Mouse (Mus musculus): ENCODE data around the gene Pld4. TPM values are rescaled to one million over a fixed set of nuclear protein-coding genes. Genes with fewer than 3 reads are reported as not detected.

The Pld4 gene
- polyA plus RNA-seq, 1 experiment from 2014 or later = 6.4 TPM

DNA sequence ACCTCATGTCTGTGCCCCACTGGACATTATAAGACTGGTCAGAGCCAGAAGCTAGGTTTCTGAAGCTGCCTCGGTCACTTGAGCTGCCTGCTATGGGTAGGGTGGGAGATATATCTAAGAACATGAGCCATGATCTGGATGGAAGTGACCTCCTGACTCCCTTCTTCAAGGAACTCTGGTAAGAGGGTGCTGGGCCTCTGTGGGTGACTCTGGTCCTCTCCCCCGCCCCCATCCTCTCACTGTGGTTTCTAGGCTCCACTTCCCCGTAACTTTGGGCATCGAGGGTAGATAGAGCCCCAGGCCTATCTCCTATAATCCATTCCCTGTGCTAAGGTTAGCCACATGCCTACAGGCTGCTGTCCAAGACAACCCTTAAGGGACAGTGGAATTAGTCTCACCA, 956 bp downstream of the Pld4 start:
- Histone ChIP-seq H3K27ac (no peak overlapping the region), H3K4me1 (replicated peaks) (no peaks in the 10 kb centered on the region), H3K4me3 (no peak overlapping the region), H3K27me3 (peaks cover 3% of the 10 kb centered on the region; the same call in 1 of the 2 replicates), H3K36me3 (no peaks in the 10 kb centered on the region), H3K4me2 (no peak overlapping the region), H3K9me3 (no peaks in the 10 kb centered on the region), H3K9ac (no peak overlapping the region)
- WGBS = 87% methylated on average over 4 of the region's 4 CpGs
- ATAC-seq (ENCODE audit: low FRiP score) = no peak

DNA sequence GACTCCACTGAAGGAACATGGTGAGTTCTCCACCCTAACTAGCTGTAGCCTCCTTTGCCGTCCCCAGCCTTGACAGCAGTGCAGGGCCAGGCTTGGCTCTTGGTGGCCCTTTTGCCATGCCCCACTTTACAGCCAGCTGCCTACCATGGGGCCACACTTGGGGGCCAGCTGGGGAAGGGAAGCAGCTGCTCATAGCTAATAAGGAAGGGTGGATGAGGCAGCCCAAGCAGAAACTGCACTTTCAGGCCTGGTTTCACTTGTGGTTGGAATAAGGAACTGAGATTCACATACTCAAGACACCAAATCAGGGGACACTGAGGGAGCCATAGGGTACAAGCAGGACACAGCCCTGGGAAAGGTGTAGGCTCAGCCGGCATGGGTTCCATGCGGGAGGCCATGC, 1.6 kb downstream of the Pld4 start:
- no peaks in the 10 kb centered on the region for H3K9me3 ChIP-seq
- H3K9ac ChIP-seq = no peak overlapping the region
- H3K4me2 ChIP-seq = no peak overlapping the region
- H3K27ac ChIP-seq = no peak overlapping the region
- no peaks in the 10 kb centered on the region for H3K36me3 ChIP-seq
- WGBS = 87% methylated on average over 3 of the region's 3 CpGs
- H3K4me1 ChIP-seq (replicated peaks) = no peaks in the 10 kb centered on the region
- H3K4me3 ChIP-seq = no peak overlapping the region
- no peak for ATAC-seq (ENCODE audit: low FRiP score)
- peaks cover 3% of the 10 kb centered on the region; the same call in 1 of the 2 replicates for H3K27me3 ChIP-seq

DNA sequence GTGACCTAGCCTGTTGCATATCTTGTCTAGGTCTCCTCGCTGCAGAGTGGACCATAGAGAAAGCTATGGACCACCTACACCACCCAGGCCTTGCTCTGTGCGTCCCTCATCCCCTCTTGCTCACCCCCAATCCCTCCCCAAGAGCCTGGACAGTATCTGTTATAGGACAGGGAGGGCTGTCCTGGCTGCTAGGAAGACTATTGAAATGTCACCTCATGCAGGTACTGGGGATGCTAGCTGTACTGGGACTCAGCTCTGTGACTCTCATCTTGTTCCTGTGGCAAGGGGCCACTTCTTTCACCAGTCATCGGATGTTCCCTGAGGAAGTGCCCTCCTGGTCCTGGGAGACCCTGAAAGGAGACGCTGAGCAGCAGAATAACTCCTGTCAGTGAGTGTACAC, 2.7 kb downstream of the Pld4 start:
- no peaks in the 10 kb centered on the region for H3K4me1 ChIP-seq (replicated peaks)
- no peaks in the 10 kb centered on the region for H3K9me3 ChIP-seq
- H3K9ac ChIP-seq = no peak overlapping the region
- no peak overlapping the region for H3K4me2 ChIP-seq
- H3K4me3 ChIP-seq = no peak overlapping the region
- no peak for ATAC-seq (ENCODE audit: low FRiP score)
- WGBS = 85% methylated on average over 4 of the region's 4 CpGs
- no peak overlapping the region for H3K27ac ChIP-seq
- no peaks in the 10 kb centered on the region for H3K27me3 ChIP-seq
- no peaks in the 10 kb centered on the region for H3K36me3 ChIP-seq

DNA sequence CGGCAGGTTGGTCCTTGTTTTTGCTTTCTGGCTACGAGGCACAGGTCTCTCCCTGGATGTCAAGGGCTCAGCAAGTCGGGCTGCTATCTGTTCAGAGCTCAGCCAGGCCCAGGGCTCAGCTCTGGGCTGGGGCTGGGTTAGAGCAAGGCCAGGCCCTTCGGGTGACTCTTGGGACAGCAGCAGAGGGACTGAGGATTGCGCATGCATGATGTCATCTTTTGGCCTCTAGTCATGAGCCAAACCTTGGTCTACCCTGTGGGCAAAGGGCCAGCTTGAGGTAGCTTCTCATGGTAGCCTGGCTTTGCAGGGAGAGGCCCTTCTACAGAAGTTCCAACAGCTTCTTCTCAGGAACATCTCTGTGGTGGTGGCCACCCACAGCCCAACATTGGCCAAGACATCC, 3.7 kb downstream of the Pld4 start:
- H3K27me3 ChIP-seq = no peaks in the 10 kb centered on the region
- WGBS = 86% methylated on average over 5 of the region's 5 CpGs
- no peaks in the 10 kb centered on the region for H3K4me1 ChIP-seq (replicated peaks)
- ATAC-seq (ENCODE audit: low FRiP score) = no peak
- no peak overlapping the region for H3K27ac ChIP-seq
- no peak overlapping the region for H3K4me2 ChIP-seq
- no peaks in the 10 kb centered on the region for H3K36me3 ChIP-seq
- no peaks in the 10 kb centered on the region for H3K9me3 ChIP-seq
- H3K9ac ChIP-seq = no peak overlapping the region
- no peak overlapping the region for H3K4me3 ChIP-seq

DNA sequence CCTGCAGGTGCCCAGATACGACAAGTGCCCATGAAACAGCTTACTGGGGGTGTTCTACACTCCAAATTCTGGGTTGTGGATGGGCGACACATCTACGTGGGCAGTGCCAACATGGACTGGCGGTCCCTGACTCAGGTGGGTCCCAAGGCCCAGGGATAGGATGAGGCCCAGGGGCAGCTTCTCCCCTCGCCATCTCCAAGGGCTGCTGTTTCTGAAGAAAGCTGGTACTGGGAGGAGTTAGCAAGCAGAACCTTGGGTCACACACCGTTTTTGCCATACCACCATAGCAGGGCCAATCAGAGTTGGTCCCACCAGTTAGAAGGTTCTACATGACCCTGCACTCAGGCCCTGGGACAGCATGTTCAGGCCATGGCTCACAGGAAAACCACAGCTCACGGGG, 4.5 kb downstream of the Pld4 start:
- H3K4me1 ChIP-seq (replicated peaks) = no peaks in the 10 kb centered on the region
- H3K9ac ChIP-seq = no peak overlapping the region
- no peak for ATAC-seq (ENCODE audit: low FRiP score)
- no peaks in the 10 kb centered on the region for H3K27me3 ChIP-seq
- whole genome bisulfite sequencing = 94% methylated on average over 7 of the region's 7 CpGs
- H3K9me3 ChIP-seq = no peaks in the 10 kb centered on the region
- no peak overlapping the region for H3K4me2 ChIP-seq
- H3K4me3 ChIP-seq = no peak overlapping the region
- H3K27ac ChIP-seq = no peak overlapping the region
- no peaks in the 10 kb centered on the region for H3K36me3 ChIP-seq

DNA sequence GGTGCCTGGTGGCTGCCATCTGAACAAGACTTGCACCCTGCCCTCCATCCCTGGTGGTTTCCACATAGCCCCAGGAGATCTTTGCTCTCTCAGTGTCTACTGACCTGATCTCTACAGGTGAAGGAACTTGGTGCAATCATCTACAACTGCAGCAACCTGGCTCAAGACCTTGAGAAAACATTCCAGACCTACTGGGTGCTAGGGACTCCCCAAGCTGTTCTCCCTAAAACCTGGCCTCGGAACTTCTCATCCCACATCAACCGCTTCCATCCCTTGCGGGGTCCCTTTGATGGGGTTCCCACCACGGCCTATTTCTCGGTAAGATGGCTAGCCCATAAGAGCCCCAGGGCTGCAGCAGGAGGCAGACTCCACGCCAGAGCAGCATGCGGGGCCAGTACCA, 6.1 kb downstream of the Pld4 start:
- H3K36me3 ChIP-seq = no peaks in the 10 kb centered on the region
- H3K27ac ChIP-seq = no peak overlapping the region
- no peaks in the 10 kb centered on the region for H3K9me3 ChIP-seq
- no peaks in the 10 kb centered on the region for H3K4me1 ChIP-seq (replicated peaks)
- no peak for ATAC-seq (ENCODE audit: low FRiP score)
- 93% methylated on average over 7 of the region's 7 CpGs for WGBS
- no peaks in the 10 kb centered on the region for H3K27me3 ChIP-seq
- no peak overlapping the region for H3K9ac ChIP-seq
- H3K4me2 ChIP-seq = no peak overlapping the region
- H3K4me3 ChIP-seq = no peak overlapping the region

DNA sequence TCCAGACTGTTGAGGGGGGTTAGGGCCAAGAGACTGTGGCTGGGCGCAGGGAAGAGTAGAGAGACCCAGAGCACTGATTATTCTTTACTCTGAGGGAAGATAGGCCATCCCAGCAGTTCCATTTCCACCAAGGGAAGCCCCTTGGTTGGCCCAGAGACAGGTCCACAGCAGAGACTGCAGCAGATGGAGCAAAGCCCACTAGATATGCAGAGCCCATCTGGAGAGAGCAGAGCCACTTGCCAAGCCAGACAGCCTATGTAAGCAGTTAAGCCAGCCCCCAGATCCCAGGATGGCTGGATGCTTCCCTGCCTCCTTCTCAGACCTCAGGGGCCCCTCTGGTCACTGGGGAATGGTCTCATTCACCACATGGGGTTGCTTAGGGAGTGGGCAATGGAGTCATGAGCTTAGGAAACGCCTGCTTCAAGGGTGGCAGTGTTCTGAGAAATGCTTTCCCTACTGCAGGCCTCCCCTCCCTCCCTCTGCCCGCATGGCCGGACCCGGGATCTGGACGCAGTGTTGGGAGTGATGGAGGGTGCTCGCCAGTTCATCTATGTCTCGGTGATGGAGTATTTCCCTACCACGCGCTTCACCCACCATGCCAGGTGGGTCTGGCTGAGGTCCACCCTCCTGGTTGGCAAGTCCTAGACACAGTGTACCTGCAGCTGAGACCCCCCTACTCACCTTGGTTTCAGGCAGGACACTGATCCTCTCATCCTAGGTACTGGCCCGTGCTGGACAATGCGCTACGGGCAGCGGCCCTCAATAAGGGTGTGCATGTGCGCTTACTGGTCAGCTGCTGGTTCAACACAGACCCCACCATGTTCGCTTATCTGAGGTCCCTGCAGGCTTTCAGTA, 6.8 kb downstream of the Pld4 start:
- Histone ChIP-seq H3K36me3 (no peaks in the 10 kb centered on the region), H3K4me1 (replicated peaks) (no peaks in the 10 kb centered on the region), H3K4me3 (no peak overlapping the region), H3K27me3 (no peaks in the 10 kb centered on the region), H3K9ac (no peak overlapping the region), H3K4me2 (no peak overlapping the region), H3K27ac (no peak overlapping the region), H3K9me3 (no peaks in the 10 kb centered on the region)
- WGBS = 90% methylated on average over 16 of the region's 16 CpGs
- ATAC-seq (ENCODE audit: low FRiP score) = no peak

DNA sequence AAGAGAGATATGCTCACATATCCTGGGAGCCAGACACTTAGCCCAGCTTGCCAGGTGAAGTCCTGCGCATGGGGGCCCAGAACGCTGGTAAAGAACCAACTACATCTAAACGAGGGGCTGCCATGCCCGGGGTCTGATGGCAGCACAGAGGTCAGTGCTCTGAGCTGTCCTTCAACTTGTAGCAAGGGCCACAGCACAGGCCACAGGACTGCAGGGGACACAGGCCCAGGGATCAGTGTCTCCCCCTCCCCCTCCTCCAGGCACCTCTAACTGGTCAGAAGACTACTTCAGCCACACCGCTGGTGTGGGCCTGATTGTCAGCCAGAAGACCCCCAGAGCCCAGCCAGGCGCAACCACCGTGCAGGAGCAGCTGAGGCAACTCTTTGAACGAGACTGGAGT, 7.7 kb downstream of the Pld4 start:
- H3K27me3 ChIP-seq = no peaks in the 10 kb centered on the region
- no peak for ATAC-seq (ENCODE audit: low FRiP score)

DNA sequence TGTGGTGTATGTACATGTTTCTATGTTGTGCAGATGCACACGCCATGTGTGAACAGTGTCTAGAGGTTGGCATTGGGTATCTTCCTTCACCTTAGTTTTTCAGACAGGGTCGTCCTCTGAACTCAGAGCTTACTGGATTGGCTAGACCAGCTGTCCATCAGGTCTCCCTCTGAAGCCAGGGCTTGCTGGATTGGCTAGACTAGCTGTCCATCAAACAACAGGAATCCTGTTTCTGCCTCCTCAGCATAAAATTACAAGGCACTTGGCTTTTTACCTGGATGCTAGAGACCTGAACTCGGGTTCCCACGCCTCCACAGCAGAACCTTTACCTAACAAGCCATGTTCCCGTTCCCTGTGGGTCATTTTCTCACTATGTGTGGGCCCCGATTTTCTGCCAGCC, 8.6 kb downstream of the Pld4 start:
- no peak overlapping the region for H3K9ac ChIP-seq
- H3K27me3 ChIP-seq = no peaks in the 10 kb centered on the region
- no peak overlapping the region for H3K4me2 ChIP-seq
- no peaks in the 10 kb centered on the region for H3K9me3 ChIP-seq
- WGBS = 83% methylated on average over 6 of the region's 6 CpGs
- H3K27ac ChIP-seq = no peak overlapping the region
- no peak overlapping the region for H3K4me3 ChIP-seq
- ATAC-seq (ENCODE audit: low FRiP score) = no peak
- no peaks in the 10 kb centered on the region for H3K4me1 ChIP-seq (replicated peaks)
- no peaks in the 10 kb centered on the region for H3K36me3 ChIP-seq

More for the DNA sequence above, 7.7 kb downstream of the Pld4 start:
- Histone ChIP-seq H3K4me3 (no peak overlapping the region), H3K9ac (no peak overlapping the region), H3K27ac (no peak overlapping the region), H3K9me3 (no peaks in the 10 kb centered on the region), H3K36me3 (no peaks in the 10 kb centered on the region), H3K4me2 (no peak overlapping the region), H3K4me1 (replicated peaks) (no peaks in the 10 kb centered on the region)
- WGBS = 85% methylated on average over 8 of the region's 8 CpGs

DNA sequence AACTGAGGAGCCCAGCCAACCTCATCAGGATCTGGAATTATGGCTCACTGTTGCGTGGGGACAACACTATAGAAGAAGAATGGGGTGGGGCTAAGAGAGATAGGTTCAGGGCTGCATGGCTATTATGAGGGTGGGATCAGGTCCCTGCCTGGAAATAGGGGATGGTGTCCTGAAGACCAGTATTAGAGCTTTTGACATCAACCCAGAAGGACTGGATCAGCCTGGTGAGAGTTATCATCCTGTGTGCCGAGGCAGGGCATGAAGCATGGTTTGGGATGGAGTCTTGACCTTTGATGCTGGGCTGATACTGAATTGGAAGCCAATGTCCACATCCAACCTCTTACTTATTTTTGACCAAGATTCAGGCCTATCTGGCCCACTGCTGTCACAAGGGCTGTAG, 9.3 kb downstream of the Pld4 start:
- 82% methylated on average over 2 of the region's 2 CpGs for WGBS
- H3K27me3 ChIP-seq = no peaks in the 10 kb centered on the region

DNA sequence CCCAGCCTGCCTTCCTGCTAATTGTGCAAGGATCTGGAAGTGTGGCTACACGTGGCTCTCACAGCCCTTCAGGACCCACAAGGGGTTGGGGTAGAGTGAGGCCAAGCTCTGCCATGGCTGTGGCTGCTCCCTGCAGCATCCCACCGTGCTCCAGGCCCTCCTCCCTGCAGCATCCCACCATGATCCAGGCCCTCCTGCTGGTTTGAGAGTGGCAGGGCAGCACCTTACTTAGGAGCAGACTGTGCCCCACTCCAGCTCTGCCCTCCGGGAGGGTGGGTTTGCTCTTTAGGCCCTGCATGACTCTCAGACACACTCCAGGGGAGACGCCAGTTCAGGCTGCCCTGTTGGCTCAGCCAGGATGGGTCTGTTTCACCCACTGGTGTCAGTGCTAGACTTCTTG, 9.9 kb downstream of the Pld4 start:
- Histone ChIP-seq H3K27me3 (no peaks in the 10 kb centered on the region), H3K4me3 (no peak overlapping the region), H3K9me3 (peaks cover 5% of the 10 kb centered on the region; the same call in 1 of the 2 replicates), H3K36me3 (no peaks in the 10 kb centered on the region), H3K27ac (no peak overlapping the region), H3K4me1 (replicated peaks) (no peaks in the 10 kb centered on the region), H3K4me2 (no peak overlapping the region), H3K9ac (no peak overlapping the region)
- ATAC-seq (ENCODE audit: low FRiP score) = no peak
- 86% methylated on average over 4 of the region's 4 CpGs for WGBS

More for the DNA sequence above, 9.3 kb downstream of the Pld4 start:
- Histone ChIP-seq H3K27ac (no peak overlapping the region), H3K9me3 (peaks cover 3% of the 10 kb centered on the region; the same call in 1 of the 2 replicates), H3K4me2 (no peak overlapping the region), H3K36me3 (no peaks in the 10 kb centered on the region), H3K4me1 (replicated peaks) (no peaks in the 10 kb centered on the region), H3K9ac (no peak overlapping the region), H3K4me3 (no peak overlapping the region)
- no peak for ATAC-seq (ENCODE audit: low FRiP score)

DNA sequence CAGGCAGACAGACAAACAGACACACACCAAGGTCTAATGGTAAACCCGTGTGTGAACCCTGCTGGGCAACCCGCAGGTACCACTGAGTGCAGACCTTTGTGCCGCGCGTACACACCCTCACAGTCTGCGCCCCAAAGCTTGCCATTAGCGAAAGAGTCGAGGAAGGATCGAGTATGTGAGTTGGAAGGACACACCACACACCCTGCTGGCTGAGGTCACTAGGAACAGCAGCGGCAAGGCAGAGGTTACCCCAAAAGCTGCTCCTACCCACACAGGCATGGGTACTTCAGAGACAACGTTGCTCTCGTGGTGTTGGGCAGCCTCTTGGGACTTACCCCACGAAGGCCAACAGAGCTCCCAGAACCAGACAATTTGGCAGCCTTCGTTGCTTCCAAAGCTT, 11.9 kb downstream of the Pld4 start:
- no peak for ATAC-seq (ENCODE audit: low FRiP score)
- Histone ChIP-seq H3K9ac (no peak overlapping the region), H3K27me3 (no peaks in the 10 kb centered on the region), H3K9me3 (peaks cover 5% of the 10 kb centered on the region; the same call in 1 of the 2 replicates), H3K27ac (no peak overlapping the region), H3K4me1 (replicated peaks) (no peaks in the 10 kb centered on the region), H3K4me2 (no peak overlapping the region), H3K36me3 (no peaks in the 10 kb centered on the region), H3K4me3 (no peak overlapping the region)
- WGBS = 94% methylated on average over 14 of the region's 14 CpGs

DNA sequence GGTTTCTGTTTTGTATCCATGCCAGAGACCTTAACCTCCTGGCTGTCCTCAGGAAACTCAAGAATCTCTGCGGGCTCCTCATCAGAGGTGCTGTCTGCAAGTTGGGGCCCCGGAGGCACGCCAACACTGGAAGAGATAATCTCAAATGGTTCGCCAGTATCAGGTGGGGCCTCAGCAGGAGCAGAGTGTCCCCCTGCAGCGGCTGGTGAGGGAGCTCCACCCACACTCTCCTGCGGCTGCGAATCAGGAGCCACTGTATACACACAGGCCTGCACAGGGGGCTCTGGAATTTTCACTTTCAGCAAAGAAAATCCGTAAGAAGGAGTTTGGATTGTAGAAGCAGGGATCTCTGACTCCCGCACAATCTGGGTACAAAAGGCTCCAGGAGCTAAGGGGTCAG, 12.9 kb downstream of the Pld4 start:
- ATAC-seq (ENCODE audit: low FRiP score) = no peak
- Histone ChIP-seq H3K4me3 (no peak overlapping the region), H3K4me2 (no peak overlapping the region), H3K4me1 (replicated peaks) (no peaks in the 10 kb centered on the region), H3K9ac (no peak overlapping the region), H3K27ac (no peak overlapping the region), H3K9me3 (peaks cover 5% of the 10 kb centered on the region; the same call in 1 of the 2 replicates), H3K27me3 (no peaks in the 10 kb centered on the region), H3K36me3 (no peaks in the 10 kb centered on the region)
- 42% methylated on average over 9 of the region's 9 CpGs for WGBS

Measured in hindbrain, embryonic 13.5 days (tissue).